Mouse (Mus musculus): ENCODE data around the gene Gm11992.

The Gm11992 gene

DNA sequence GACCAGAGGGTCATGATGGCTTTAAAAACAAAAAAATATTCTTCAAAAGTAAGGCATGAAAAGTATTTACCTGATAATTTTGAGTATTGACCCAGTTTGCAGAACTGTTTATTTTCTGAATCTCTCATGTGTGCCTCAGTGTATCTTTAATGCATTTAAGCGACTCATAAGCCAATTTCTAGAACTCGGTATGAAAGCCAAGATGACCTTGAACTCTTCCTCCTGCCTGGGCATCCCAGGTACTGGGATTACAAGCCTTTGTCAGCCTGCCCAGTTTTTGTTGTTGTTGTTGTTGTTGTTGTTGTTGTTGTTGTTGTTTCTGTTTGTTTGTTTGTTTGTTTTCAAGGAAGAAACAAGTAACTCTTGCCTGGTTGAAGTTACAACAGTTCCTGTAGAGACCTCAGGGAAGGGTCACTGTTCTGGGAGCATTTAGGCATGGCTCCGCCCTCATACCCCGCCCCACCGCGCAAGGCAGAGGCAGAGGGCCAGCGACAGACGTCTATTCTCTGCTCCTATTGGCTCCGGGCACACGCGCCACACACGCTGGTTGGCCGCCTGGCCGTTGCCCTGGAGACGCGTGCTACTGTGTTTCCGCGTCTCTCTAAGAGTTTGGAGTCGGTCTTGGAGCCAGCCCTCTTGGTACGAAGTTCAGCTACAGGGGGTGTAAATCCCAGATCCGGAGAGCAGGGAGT, at the start of gene Gm11992:
Gm11992 (plus strand) TSS at position 584 of the 692 bp plus-strand sequence.
- DNase-seq (ENCODE audit: extremely low read depth, low read depth, low spot score), result peak; percentile 28

DNA sequence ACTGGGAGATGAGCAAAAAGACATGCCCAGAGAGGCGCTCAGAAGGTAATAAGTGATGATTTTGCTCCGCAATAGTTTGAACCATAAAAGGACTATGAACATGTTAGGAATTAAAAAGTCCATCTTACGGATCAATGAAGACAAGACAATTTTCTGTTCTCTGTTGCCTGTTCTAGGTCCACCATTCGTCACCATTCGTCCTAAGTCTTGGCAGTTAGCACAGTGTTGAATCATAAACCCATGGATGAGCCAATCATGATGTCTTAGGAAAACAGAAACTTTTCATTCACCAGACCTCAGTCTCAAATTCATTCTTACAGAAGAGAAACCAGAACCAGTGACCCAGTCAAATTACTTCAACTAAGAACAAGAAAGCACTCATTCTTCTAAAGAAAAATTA, 39.6 kb upstream of the Gm11992 start:
- DNase-seq (ENCODE audit: extremely low read depth, low read depth, low spot score), result no peak

DNA sequence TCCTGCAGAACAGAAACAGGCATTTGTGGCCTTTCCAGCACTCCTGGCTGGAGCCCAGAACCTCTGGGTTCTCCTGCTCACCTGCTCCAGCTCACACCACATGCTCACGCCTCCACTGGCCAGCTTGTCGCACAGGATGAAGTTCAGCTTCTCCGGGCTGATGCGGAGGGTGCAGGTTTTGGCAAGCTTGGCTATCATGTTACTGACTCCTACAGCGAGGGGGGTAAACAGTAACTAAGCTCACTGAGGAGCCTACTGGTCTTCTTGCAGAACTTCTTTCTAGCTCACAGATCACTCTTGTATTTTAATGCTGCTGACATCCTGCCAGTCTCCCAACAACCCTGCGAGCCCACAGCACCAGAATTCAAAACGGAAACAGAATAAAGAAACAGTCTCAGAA, 38.0 kb upstream of the Gm11992 start:
- DNase-seq (ENCODE audit: extremely low read depth, low read depth, low spot score), result peak; percentile 19

DNA sequence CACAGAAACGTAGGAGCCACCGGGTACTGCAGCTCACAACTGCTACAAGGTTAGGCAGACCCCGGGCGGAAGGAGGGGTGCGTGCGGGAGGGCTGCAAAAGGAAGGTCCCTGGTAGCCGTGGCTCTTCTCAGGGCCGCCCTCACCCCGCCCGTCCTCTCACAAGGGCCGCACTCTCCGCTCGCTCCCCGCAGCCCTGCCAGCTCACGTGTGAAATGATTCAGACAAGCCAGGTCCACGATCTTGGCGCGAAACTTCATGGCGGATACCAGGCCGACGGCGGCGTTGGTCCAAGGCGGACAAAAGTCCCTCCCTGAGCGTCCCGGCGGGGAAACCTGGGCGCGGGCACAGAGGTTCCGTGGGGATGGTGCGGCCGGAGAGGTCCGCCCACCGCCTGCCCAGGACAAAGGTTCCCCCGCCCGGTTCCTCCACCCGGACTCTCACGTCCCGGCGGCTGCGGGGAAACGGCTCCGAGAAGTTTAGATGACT, 37.5 kb upstream of the Gm11992 start, which contains the start of gene Hus1:
Hus1 (minus strand) TSS at position 339 of the 487 bp plus-strand sequence.
- DNase-seq (ENCODE audit: extremely low read depth, low read depth, low spot score), result no peak

DNA sequence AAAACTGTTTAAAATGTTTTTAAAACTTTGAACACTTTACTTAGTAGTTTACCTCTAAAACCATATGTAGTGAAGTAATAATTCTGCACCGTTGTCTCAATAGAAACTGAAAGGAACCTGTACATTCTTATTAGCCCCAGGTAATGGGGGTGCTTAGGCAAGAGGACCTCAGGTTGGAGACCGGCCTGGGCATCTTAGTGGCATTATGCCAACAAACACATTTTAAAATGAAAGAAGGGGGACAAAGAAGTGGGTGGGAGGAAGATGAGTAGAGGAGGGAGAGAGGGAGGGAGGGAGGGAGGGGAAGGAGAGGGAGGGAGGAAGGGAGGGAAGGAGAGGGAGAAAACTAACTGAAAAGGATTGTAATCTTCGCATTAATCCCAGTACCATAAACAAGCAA, 37.0 kb upstream of the Gm11992 start:
- no peak for DNase-seq (ENCODE audit: extremely low read depth, low read depth, low spot score)

DNA sequence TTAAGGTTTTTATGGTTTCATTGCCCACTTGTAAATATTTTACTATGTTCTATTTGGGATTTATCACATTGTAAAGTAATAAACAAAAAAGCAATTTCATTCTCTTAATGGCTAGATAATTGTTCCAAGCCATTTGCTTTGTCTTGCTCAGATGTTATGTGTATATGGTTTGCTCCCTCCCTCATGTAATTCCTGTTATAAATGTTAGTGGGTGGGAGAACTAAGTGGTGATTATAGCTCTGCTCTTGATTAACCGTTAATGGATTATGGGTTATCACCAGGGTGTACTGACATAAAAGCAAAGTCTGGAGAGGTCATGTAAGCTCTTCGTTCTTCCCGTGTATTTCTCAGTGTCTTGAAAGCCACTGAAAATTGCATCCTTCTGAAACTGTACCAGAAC, 33.7 kb upstream of the Gm11992 start:
- DNase-seq (ENCODE audit: extremely low read depth, low read depth, low spot score), result no peak

DNA sequence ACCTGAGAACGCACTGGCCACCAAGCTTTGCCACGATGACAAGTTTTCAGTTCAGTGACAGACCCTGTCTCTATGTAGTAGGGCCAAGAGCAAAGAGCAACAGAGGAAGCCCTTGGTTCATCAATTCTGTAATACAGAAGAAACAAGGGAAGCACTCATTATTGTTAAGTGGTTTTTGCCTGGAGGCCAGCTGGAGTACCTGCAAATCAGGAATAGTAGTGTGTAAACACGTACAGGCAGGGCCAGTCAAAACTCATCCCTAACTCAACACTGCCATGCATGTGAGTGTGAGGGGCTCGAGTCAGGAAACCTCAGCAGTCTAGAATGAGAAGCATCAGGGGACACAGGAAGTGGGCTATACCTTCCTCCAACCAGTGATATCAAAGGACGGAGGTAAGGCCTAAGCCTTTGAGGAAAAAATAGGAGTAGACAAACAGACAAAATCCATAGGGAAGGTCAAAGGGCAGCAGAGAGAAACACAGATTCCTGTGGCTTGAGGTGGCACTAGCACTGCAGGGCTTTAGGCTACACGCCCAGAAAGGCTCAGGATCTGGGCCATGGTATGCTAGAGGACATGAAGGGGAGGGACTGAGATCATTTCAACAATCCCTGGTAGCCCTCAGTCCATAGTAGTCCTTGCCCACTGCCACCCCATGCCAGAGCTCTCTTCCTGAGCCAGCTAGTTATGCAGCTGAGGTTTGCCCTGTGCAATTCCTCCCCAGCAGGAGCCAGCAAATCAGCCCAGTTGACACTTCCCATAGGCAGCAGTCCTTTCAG, 29.7 kb upstream of the Gm11992 start:
- DNase-seq (ENCODE audit: extremely low read depth, low read depth, low spot score), result peak; percentile 73

DNA sequence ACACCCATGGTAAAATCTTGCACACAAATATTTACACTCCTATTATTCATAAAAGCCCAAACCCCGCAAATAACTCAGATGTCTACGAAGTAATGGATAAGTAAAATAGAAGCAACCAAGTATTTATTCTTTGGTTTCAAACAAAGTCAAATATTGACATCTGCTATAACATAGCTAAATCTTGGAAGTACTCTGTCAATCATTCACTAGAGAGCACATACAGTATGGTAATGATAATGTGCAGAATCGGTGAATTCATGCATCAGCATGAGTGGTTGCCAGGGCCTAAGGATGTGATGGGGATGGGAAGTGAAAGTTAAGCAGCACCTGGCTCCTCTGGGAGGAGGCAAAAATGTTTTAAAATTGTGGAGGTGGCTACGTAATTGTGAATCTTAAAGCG, 28.2 kb upstream of the Gm11992 start:
- no peak for DNase-seq (ENCODE audit: extremely low read depth, low read depth, low spot score)

DNA sequence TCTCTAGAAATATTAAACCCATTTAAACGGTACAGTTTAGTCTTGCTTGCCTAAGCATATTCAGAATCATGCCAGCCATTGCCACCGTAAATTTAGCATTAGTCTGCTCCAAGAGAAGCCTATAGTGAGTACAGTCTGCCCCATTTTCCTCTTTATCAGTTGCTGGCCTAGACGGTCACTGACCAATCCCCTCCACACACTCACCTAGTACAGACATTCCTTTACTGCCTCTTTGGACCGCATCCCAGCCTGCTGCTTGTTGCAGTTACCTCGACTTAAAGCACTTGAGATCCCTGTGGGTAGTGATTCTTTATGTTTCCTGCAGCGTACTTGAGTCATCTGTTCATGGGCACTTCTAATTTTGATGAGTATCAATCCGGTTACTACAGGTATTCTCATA, 23.6 kb upstream of the Gm11992 start:
- no peak for DNase-seq (ENCODE audit: extremely low read depth, low read depth, low spot score)

DNA sequence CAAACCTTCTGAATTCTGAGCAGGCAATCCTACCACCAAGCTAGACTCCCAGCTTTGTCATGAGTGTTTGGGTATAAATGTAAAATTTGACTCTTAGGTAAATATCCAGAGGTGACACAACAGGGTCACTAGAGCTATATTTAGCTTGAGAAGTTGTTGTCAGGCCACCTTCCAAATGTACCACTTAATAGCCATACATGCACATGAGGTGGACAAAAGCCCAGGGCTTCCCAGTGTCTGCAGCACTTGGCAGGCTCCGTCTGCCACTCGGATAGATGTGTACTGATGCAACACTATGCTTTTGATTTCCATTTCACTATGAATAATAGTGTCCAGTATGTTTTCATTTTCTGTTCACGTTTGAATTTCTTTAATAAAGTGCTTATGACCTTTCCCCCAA, 23.2 kb upstream of the Gm11992 start:
- no peak for DNase-seq (ENCODE audit: extremely low read depth, low read depth, low spot score)

DNA sequence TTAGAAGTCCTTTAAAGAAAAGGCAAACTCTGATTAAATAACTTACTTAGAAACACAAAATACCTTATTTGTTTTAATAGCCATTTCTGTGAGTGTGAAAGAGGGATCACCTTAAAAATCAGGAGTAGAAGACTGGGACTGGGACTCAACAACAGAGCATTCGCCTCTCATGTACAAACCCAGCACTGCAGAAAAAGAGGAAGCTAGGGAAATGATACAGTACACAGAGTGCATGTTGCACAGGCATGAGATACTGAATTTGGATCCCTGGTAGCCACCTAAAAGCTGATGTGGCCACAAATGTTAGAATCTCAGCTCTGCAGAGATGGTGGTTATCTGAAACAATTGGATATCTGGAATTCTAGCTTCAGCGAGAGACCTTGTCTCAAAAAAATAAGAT, 16.9 kb upstream of the Gm11992 start:
- DNase-seq (ENCODE audit: extremely low read depth, low read depth, low spot score), result no peak

DNA sequence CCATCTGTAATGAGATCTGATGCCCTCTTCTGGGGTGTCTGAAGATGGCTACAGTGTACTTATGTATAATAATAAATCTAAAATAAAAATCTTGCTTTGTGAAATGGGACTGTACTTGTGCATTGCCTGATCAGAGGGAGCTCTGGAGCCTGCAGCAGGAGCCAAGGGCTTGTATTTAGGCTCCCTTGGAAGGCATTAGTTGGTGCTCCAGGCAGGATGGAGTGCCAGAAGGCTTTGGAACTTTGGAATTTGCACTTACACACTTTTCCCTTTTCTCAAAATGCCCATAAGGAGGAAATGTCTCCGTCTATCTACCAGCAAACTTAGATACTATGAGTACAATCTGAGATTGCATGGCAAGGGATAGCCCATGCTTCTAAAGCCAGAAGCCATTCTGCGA, 1.8 kb upstream of the Gm11992 start:
- DNase-seq (ENCODE audit: extremely low read depth, low read depth, low spot score), result no peak

DNA sequence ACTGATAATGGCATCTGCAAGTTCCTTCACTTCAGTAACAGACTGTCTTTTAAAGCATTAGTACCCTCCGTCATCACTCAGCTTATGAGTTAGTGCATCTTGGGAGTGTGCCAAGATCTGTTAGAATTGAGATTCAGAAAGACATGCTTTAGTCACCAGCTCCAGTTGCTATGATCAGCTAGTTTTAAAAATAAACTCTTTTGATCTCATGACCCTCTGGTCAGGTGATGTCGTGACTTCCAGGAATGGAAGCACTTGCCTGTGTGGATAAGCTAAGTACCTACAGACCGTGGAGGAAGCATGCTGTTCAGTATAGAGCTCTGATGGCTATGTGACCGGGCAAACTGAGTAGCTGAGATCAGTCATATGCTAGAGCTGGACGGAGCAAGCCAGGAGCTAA, 1.4 kb upstream of the Gm11992 start:
- DNase-seq (ENCODE audit: extremely low read depth, low read depth, low spot score), result no peak

DNA sequence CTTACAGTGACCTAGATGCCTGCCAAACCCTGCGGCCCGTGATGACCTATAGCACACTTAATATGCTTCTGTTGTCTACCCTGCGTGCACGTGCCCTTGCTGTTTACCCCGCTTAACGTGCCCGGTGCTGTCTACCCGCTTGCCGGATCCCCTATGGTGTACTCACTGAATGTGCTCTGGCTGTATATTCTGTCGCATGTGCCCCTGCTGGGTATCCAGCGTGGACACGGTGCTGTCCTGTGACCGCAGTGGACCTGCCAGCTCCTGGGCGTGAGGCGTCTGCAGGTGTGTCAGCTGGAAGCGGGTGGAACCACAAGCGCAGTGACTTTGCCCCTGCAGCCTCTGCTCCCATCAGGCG, 288 bp downstream of the Gm11992 start, which contains the start of gene Sun3:
Sun3 (minus strand) TSS at position 289 of the 358 bp plus-strand sequence.
- DNase-seq (ENCODE audit: extremely low read depth, low read depth, low spot score), result no peak

DNA sequence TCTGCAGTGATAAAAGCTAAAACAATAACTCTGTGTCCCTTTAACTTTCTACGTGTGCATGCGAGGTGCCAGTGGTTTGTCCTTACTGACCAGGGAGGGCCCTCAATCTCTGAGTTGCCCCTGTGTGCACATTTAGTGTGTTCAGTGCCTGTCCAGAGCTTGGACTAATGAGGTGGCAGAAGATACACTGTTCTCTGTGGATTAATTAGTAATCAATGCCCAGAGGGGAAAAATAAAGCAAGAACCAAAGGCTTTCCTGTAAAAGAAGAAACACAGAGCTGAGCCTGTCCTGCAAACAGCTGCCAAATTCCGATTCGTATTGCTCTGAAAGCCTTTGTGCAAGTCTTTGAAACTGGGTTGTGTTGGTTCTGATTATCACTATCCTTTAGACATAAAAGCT, 1.8 kb downstream of the Gm11992 start:
- DNase-seq (ENCODE audit: extremely low read depth, low read depth, low spot score), result no peak

DNA sequence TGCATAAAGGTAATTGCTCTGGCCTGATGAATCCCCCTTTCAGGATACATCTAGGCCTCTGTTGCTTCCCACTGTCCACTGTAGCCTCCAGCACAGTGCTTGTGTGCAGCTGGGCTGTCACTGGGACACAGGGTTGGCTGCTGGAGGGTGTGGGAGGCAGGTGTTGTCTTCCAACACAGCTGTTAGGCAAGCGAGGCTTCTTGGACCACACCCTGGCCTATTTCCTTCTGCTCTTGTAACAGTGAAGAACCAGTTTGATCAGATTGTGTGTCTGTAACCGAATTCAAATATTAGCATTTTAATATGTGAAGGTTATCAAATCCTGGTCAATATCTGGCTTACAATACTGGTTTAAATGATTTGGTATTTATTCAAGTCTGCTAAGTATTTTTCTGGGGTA, 3.5 kb downstream of the Gm11992 start:
- peak; percentile 78 for DNase-seq (ENCODE audit: extremely low read depth, low read depth, low spot score)

DNA sequence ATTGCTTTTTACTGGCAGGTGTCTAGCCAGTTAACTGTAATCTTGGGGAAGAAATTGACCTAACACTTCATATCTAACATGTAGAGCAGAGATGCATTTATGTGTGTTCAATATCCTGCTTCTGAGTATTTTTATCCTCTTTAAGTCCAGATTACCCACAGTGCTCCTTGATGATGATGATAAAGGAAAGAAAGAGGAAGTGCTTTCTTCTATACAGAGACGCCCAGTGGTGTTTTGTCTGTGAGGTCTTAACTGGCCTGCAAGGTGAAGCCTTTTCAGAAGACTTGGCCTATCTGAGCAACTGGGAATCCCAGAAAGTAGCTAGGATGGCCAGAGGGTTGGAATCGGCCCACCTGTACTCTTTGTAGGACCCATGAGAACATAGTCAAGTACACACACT, 8.5 kb downstream of the Gm11992 start:
- DNase-seq (ENCODE audit: extremely low read depth, low read depth, low spot score), result no peak

DNA sequence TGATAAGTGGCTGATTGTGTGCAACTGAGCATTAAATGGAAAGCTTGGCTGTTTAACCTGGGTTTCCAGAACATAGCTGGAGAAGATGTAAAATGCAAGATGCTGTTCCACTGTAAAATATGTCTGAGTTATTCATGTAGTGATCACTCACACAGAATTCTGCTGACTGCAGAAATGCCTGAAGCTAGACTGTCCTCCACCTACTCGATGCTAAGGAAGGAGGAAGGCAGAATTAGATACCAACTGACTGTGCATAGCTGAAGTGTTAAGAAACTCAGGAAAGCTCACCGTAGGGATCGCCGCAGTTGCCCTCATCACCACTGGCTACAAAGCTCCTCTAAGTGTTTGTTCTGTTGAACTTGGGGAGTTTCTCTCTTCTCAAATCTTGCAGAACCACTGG, 9.3 kb downstream of the Gm11992 start:
- DNase-seq (ENCODE audit: extremely low read depth, low read depth, low spot score), result no peak

DNA sequence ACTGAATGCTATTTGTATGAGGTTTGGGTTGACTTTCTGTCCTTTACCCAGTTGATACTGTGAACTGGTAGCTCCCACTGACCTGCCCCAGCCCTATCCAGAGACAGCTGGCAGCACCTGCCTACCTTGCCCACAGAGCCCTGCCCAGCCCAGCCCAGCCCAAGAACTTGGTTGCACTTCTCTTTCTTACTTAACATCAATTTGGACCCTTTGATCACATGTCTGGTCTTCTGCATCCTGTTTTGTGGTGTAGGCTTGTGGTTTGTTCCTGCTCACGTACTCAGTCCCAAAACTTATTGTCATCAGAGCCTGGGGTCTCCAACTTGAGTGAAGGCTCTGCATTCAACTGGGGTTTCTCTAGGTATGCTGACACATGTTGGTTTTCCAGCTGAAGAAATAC, 11.6 kb downstream of the Gm11992 start:
- no peak for DNase-seq (ENCODE audit: extremely low read depth, low read depth, low spot score)

DNA sequence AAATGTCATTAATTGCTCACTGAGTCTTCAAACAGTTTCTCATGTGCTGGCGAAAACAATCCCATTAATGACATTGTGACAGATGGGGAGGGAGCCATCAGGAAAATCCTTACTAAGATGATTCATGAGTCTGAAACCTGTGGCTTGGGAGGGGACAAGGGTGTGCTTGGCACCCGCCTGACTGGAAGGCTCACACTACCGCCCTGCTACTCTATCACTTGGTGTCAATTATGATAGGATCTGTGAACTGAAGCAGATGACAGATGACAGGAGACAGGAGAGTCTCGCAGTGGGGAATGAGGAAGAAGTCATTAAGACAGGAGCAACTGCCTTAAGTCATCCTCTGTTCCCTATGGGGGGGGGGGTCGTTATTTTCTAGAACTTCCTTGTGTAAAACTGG, 12.1 kb downstream of the Gm11992 start:
- no peak for DNase-seq (ENCODE audit: extremely low read depth, low read depth, low spot score)

DNA sequence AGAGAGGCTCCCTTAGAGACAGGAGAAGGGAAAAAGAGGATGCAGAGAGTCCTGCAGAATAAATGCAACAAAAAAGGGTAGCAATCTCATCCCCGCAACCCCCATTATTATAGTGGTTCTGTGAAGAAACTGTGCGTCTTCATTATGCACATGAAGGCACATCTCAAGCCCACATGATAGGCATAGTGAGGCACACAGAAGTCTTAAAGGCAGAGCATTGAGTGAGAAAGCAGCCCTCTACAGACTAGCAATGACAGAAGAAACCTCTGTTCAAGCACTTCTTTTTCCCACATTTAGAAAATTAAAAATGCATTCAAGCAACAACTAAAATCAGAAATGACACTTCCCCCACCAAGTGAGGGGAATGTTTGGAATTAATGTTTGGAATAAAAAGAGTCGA, 28.1 kb downstream of the Gm11992 start:
- DNase-seq (ENCODE audit: extremely low read depth, low read depth, low spot score), result no peak

DNA sequence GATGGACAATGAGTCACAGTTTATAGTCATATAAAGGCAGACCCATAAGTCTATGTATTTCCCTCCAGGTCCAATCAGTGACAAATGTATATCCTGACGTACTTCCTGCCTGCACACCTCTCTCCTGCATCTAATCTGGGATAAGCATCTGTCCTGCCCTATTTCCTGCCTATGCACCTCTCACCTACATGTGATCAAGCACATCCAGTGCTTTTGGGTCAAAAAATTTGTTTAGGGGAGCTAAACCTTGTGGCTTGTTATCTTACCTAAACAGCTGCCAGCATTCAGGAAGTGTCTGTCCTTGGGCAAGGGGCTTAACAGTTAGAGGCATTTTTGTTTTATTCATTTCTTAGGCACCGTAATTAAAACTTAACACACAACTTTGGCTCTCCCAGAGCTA, 64.8 kb downstream of the Gm11992 start:
- no peak for DNase-seq (ENCODE audit: extremely low read depth, low read depth, low spot score)

All from fat pad, adult 2 months (tissue).